Mouse (Mus musculus) thymus, postnatal 14 days (tissue): ENCODE data around the gene Dtymk.
"Not testable (repeated sequence)": the region's sequence is repeated elsewhere in the genome, so short reads cannot be mapped to it uniquely, and the experiment has no call there.

ENCODE experiments used
- DNase-seq: peaks from one replicate; pipeline ENCODE4 v3.0.0; 2021

Dtymk gene

GRCm38 (mm10) chr1:93803556-93804507 lies 2.1 kb upstream of the Dtymk start, which contains the start of gene Ing5:
Gene Ing5 (plus strand): TSS chr1:93803965.
- peak; percentile 100 for DNase-seq

- no peak for DNase-seq
These were observed 1.0 kb upstream of the Dtymk start for GRCm38 (mm10) chr1:93802771-93803170.

- no peak for DNase-seq
These were observed 847 bp downstream of the Dtymk start for GRCm38 (mm10) chr1:93800670-93801503.

GRCm38 (mm10) chr1:93795886-93796285 lies 5.8 kb downstream of the Dtymk start:
- no peak for DNase-seq

GRCm38 (mm10) chr1:93794526-93794925 lies 7.2 kb downstream of the Dtymk start:
- no peak for DNase-seq

- no peak for DNase-seq
These were observed 14.8 kb downstream of the Dtymk start for GRCm38 (mm10) chr1:93786912-93787311.

DNA sequence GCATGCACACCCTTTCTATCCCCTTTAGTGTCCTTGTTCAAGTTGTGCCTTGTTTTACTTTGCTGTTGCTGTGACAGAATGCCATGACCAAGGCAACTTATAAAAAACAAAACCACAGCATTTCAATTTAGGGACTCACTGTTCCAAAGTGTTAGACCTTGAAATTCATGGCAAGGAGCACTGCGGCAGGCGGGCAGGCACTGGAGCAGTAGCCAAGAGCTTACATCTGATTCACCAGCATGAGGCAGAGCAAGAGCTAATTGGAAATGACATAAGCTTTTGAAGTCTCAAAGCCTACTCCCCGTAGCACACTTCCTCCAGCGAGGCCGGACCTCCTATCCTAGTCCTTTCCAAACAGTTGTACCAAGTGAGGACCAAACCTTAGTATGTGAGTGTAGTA lies 25.0 kb downstream of the Dtymk start:
- no peak for DNase-seq

DNA sequence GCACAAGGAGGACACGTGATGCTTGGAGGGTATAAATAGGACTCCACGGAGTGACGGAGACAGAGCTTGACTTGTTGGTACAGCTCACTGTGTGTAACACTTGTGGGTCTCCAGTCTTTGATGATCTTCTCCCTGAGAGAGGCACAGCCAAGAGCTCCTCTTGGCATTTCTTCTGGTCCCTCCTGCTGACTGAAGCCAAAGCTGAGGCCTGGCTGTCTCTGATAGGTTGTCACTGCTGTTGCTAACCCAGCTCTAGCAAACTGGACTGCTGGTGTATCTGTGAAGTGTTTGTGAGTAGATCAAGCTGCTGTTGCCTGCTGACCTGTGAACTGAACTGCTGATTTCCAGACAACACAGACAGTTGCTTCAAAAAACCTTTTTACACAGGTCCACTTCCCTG lies 31.8 kb downstream of the Dtymk start:
- no peak for DNase-seq

DNA sequence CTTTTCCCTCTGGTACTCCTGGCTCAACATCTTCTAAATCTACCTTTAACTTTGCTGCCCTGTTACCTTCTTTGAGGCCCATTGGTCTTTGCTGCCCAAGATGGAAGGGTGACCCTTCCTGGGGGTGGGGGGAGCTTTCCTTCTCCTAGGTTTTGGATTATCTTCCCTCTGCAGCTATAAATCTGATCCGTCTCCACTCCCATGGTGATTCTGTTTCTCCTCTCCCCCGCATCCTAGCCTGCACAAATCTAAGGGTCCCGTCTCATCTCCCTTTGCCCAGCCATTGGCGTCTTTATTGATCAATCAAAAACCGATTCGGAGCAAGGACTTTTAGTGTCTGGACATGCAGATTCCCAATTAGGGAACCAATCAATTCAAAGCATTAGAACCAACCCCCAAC lies 34.1 kb downstream of the Dtymk start:
- no peak for DNase-seq

DNA sequence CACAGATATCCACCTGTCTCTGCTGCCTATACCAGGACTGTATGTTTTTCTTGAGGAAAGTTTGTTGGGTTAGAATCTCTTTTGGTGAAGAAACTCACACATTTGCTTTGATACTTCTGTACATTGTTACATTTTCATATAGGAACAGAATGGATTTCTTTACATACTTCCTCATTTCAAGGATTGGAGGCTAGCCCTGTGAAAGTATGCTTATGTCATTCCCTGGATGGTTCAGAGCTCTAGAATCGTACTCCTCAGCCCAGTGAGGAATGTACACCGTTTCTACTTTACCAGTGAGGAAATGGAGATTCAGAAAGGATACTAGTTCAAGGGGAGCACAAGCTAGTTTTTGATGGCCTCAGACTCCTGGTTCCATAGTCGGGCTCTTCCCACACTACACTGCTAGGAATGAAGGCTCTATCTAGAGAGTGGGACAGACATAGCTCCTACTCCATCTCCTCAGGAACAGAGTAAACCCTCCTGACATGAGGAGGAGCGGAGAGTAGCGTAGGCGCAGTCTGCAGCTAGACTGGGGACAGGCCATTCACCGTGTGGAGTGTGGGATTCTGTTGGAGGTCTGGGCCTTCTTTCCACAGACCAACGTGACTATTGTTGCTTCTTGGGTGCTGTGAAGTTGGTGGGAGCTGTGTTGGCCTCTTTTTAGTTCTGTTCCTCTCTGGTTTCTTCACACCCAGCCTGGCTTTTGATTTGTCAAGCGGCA lies 36.7 kb downstream of the Dtymk start:
- no peak for DNase-seq

DNA sequence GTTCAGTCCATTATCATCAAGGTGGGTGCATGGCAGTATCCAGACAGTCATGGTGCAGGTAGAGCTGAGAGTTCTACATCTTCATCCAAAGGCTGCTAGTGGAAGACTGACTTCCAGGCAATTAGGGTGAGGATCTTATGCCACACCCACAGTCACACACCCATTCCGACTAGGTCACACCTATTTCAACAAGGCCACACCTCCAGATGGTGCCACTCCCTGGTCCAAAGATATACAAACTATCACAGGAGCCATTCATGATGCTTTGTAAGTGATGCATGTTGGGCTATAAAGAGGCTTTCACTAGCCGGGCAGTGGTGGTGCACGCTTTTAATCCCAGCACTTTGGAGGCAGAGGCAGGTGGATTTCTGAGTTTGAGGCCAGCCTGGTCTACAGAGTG lies 38.2 kb downstream of the Dtymk start:
- DNase-seq, result not testable (repeated sequence)

- no peak for DNase-seq
These were observed 41.7 kb downstream of the Dtymk start for GRCm38 (mm10) chr1:93760076-93760475.

DNA sequence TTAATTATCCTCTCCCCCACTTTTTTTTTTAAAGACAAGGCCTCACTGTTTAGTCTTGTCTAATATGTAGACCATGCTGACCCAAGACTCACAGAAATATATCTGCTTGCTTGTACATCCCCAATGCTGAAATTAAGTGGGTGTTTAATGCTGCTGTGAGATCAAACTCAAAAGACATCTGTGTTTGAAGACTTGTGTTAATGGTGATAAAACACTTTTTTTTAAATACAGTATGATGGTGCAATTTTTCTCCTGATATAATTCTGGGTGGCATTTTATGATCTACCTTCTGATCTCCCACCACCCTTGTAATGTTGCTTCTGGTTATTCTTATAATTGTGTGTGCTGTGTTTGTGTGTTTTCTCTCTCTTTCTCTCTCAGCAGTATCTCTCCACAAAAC lies 45.6 kb downstream of the Dtymk start:
- no peak for DNase-seq

DNA sequence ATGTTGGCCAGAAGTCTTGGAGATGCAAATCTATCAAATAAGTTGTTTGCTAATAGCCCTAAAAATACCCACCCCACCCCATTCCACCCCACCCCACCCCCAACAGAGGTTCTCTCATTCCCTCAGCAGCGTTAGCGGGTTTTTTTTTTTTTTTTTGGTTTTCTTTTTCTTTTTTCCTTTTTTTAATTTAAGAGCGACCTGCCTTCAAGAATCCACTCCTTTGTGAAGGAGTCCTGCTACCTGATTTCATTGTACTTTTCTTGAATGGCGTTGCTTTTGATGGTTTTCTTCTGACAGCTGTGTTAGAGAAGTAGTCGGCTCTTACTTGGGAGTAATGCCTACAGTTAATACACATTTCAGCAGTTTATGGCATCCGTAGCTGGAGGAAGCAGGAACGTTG lies 46.1 kb downstream of the Dtymk start:
- no peak for DNase-seq

DNA sequence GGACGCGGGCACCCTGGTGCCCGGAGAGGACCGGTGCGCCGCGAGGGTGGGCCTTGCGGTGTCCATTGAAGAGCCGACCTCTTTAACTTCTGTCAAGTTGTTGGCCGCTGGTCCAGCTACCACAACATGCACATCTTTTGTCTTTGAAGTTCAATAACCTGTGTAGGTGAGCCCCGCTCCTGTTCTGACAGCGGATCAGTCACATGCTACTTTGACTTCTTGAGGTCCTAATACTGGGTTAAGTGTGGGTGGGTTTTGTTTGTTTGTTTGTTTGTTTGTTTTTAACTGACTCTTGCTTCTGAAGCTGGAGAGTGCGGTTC lies 46.5 kb downstream of the Dtymk start:
- no peak for DNase-seq

DNA sequence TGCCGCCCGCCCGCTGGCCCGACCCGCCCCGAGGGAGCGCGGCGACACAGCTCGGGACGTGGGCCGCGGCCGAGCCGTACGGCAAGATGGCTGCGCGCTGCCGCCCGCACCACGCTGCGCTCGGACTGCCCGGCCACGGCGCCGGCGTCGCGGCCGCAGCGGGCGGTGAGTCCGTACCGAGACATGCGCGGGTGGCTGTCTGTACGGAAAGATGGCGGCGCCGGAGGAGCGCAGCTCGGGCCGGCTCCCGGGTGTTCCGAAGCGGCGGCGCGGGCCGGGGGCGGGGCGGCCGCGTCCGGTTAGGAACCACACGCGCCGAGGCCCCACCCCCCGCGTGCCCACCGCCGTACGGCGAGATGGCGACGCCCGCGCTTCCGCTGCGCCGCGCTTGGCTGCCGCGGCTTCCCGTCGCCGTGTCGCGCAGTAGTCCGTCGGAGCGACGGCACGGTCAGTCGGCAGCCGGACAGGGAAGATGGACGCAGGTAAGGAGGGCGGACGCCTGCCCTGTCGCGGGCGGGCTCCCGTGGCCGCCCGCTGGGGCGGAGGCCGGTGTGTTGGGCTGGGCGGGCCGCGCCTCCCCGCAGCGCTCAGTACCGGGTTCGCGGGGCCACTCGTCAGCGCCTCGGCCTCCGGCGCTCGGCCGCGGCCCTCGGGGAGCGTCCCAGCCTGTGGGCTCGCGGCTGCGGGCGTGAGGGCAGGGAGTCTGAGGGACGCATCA lies 47.0 kb downstream of the Dtymk start, which contains the start of gene Thap4:
Gene Thap4 (minus strand): TSS at position 292 of the 718 bp plus-strand sequence.
- DNase-seq, result peak; percentile 92

- DNase-seq, result no peak
These were observed 47.7 kb downstream of the Dtymk start for GRCm38 (mm10) chr1:93753911-93754572.

GRCm38 (mm10) chr1:93751290-93751689 lies 50.4 kb downstream of the Dtymk start, which contains the start of gene Atg4b:
Gene Atg4b (plus strand): TSS chr1:93751500.
- DNase-seq, result no peak

- DNase-seq, result no peak
These were observed 53.2 kb downstream of the Dtymk start for GRCm38 (mm10) chr1:93748539-93748938.

DNA sequence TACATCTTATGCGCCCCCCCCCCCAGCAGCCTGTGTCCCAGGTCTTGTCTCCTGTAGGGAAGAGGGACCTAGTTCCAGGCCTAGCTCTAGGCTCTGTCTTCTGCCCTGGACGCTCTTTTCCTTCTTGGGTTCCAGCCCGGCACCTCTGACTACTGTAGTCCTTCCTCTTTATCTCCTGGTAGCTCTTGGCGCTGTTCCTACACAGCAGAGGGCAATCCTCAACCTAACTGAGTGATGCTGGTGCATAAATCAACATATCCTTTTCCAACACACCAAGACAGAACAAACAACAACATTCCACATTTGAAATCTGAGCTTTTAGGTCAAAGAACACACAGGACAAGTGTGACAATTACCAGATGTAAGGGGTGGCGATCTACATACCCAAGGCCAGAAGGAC lies 55.6 kb downstream of the Dtymk start:
- DNase-seq, result no peak

GRCm38 (mm10) chr1:93742910-93743309 lies 58.8 kb downstream of the Dtymk start:
- DNase-seq, result peak; percentile 21
